ENCODE assay signal across 28 mouse cellular contexts in genomic region chr12:15912491-15912890, GRCm38 (mm10).
DNase-seq lines count a peak whose midpoint lies in the region; ATAC-seq lines count a peak whose summit lies in the region.
"Had no signal": no experiment of that assay in that cellular context is flagged by ENCODE, and none has a peak within 500 bp of the region (broad histone marks: within the 10 kb centered on the region; RNA-seq: fewer than 3 reads in every experiment).

No protein-coding gene starts in this region.

- H3K9me3 ChIP-seq in limb, embryonic 10.5 days (replicated peaks): no peaks in the 10 kb centered on the region
- no peaks in the 10 kb centered on the region for H3K9me3 ChIP-seq in intestine, embryonic 15.5 days
- H3K9me3 ChIP-seq: embryonic facial prominence, embryonic 10.5 days; embryonic facial prominence, embryonic 13.5 days; forebrain, embryonic 12.5 days; forebrain, embryonic 15.5 days; heart, embryonic 15.5 days; hindbrain, embryonic 10.5 days; hindbrain, embryonic 13.5 days had no signal

- no peak for ATAC-seq in intestine, embryonic 15.5 days
- ATAC-seq: forebrain, embryonic 15.5 days; hindbrain, embryonic 16.5 days; intestine, embryonic 16.5 days had no signal

- no peak overlapping the region for H3K27ac ChIP-seq in limb, embryonic 10.5 days
- no peak overlapping the region for H3K27ac ChIP-seq in intestine, embryonic 15.5 days
- H3K27ac ChIP-seq: embryonic facial prominence, embryonic 10.5 days; embryonic facial prominence, embryonic 13.5 days; forebrain, embryonic 12.5 days; forebrain, embryonic 15.5 days; heart, embryonic 15.5 days; hindbrain, embryonic 10.5 days; hindbrain, embryonic 13.5 days had no signal

- H3K9ac ChIP-seq in intestine, embryonic 15.5 days: no peak overlapping the region
- H3K9ac ChIP-seq: embryonic facial prominence, embryonic 13.5 days; forebrain, embryonic 12.5 days; forebrain, embryonic 15.5 days; heart, embryonic 15.5 days; hindbrain, embryonic 13.5 days had no signal

- no peaks in the 10 kb centered on the region for H3K36me3 ChIP-seq in splenic B cell, adult 2 months (ENCODE audit: control insufficient read depth, insufficient read depth, low read length, poor library complexity, severe bottlenecking)
- no peaks in the 10 kb centered on the region for H3K36me3 ChIP-seq in limb, embryonic 10.5 days
- no peaks in the 10 kb centered on the region for H3K36me3 ChIP-seq in intestine, embryonic 15.5 days
- H3K36me3 ChIP-seq: embryonic facial prominence, embryonic 10.5 days; embryonic facial prominence, embryonic 13.5 days; forebrain, embryonic 12.5 days; forebrain, embryonic 15.5 days; heart, embryonic 15.5 days; hindbrain, embryonic 10.5 days; hindbrain, embryonic 13.5 days had no signal

- WGBS in limb, embryonic 10.5 days: 91% methylated on average over 3 of the region's 3 CpGs
- WGBS in intestine, embryonic 15.5 days: 85% methylated on average over 3 of the region's 3 CpGs

- no peaks in the 10 kb centered on the region for H3K4me1 ChIP-seq in limb, embryonic 10.5 days
- no peaks in the 10 kb centered on the region for H3K4me1 ChIP-seq in intestine, embryonic 15.5 days (replicated peaks)
- H3K4me1 ChIP-seq: embryonic facial prominence, embryonic 10.5 days; embryonic facial prominence, embryonic 13.5 days; forebrain, embryonic 12.5 days; forebrain, embryonic 15.5 days; hindbrain, embryonic 10.5 days; hindbrain, embryonic 13.5 days had no signal

- no peak overlapping the region for H3K4me2 ChIP-seq in intestine, embryonic 15.5 days (replicated peaks)
- H3K4me2 ChIP-seq: embryonic facial prominence, embryonic 13.5 days; forebrain, embryonic 12.5 days; forebrain, embryonic 15.5 days; heart, embryonic 11.5 days; heart, embryonic 15.5 days; hindbrain, embryonic 13.5 days had no signal

- peak; percentile 41 for DNase-seq in 3134 (ENCODE audit: extremely low read depth, insufficient read length, low spot score)
- peak; percentile 49 to 50 for DNase-seq in B cell, adult 2 months
- peak; percentile 55 for DNase-seq in NIH3T3 (ENCODE audit: low read depth)
- DNase-seq in splenic B cell, adult 2 months (ENCODE audit: low read depth, low spot score): peak; percentile 24
- no peak for DNase-seq in limb, embryonic 10.5 days (ENCODE audit: low spot score)
- no peak for DNase-seq in adrenal gland, adult 2 months
- DNase-seq: adrenal gland, adult 8-10 months; adrenal gland, postnatal 25 days; cerebellum, adult 11 months; cerebellum, adult 2 months; cerebellum, adult 9-11 months; cerebellum, postnatal 25 days; embryo, embryonic 11 days; gastrocnemius, postnatal 25 days; heart, postnatal 36 days; kidney, adult 18-20 months had no signal

- no peak overlapping the region for H3K4me3 ChIP-seq in limb, embryonic 10.5 days
- H3K4me3 ChIP-seq in intestine, embryonic 15.5 days (replicated peaks): no peak overlapping the region
- H3K4me3 ChIP-seq: embryonic facial prominence, embryonic 10.5 days; embryonic facial prominence, embryonic 13.5 days; erythroblast, embryonic 14.5 days; forebrain, embryonic 12.5 days; forebrain, embryonic 15.5 days; heart, embryonic 15.5 days; hindbrain, embryonic 10.5 days; hindbrain, embryonic 13.5 days had no signal

- no peaks in the 10 kb centered on the region for H3K27me3 ChIP-seq in splenic B cell, adult 2 months (ENCODE audit: control insufficient read depth, insufficient read depth, low read length, poor library complexity, severe bottlenecking)
- no peaks in the 10 kb centered on the region for H3K27me3 ChIP-seq in limb, embryonic 10.5 days (ENCODE audit: low read depth, poor library complexity, severe bottlenecking)
- no peaks in the 10 kb centered on the region for H3K27me3 ChIP-seq in intestine, embryonic 15.5 days (replicated peaks)
- H3K27me3 ChIP-seq: forebrain, embryonic 12.5 days; forebrain, embryonic 15.5 days; heart, embryonic 15.5 days; hindbrain, embryonic 13.5 days had no signal

Comparison
In these comparisons a context has a peak if more than half of its experiments do, and no peak if none do; other contexts are left out.
1. DNase-seq: peak in 3134 (single experiment), B cell, adult 2 months (2 of 2), NIH3T3 (single experiment) and splenic B cell, adult 2 months (single experiment); none in limb, embryonic 10.5 days (single experiment) and adrenal gland, adult 2 months (single experiment).